Mouse (Mus musculus) stomach, embryonic 14.5 days (tissue): ENCODE measurements around the gene Cdkal1. TPM values are rescaled to one million over a fixed set of nuclear protein-coding genes. Genes with fewer than 3 reads are reported as not detected.

Experiments
- ATAC-seq: fragments of 200-750 bp; cut with Nextera tagmentation; 2 replicates; pipeline ENCODE4 v1.8.0; 2017; ENCODE audit warnings: low read depth, moderate TSS enrichment; ENCODE audit not compliant: insufficient number of reproducible peaks, insufficient read depth, low FRiP score
- H3K27ac ChIP-seq: fragments of 300-500 bp; sonication (generic); 2 replicates; pipeline ENCODE4 v1.5.1; 2014; ENCODE audit warnings: mild to moderate bottlenecking, low read length, moderate library complexity, mixed read lengths
- H3K27me3 ChIP-seq: fragments of 300-500 bp; sonication (generic); 2 replicates; pipeline ENCODE4 v1.6.1; 2014; ENCODE audit warnings: low read length, control low read depth, mixed read lengths; ENCODE audit not compliant: control insufficient read depth, insufficient read depth
- H3K36me3 ChIP-seq: fragments of 300-500 bp; sonication (generic); 2 replicates; pipeline ENCODE4 v1.6.1; 2014; ENCODE audit warnings: mild to moderate bottlenecking, control low read depth, low read length, moderate library complexity, mixed read lengths; ENCODE audit not compliant: control insufficient read depth, insufficient read depth
- H3K4me1 ChIP-seq: fragments of 300-500 bp; sonication (generic); 2 replicates; pipeline ENCODE4 v1.6.1; 2014; ENCODE audit warnings: low read length, control low read depth, mixed read lengths; ENCODE audit not compliant: control insufficient read depth, insufficient read depth
- H3K4me2 ChIP-seq: fragments of 300-500 bp; sonication (generic); replicated peaks from 2 replicates; pipeline ENCODE4 v1.6.1; 2014; ENCODE audit warnings: low read depth, low read length, control low read depth
- H3K4me3 ChIP-seq: fragments of 300-500 bp; sonication (generic); 2 replicates; pipeline ENCODE4 v1.5.1; 2014; ENCODE audit warnings: low read depth, low read length, control low read depth
- H3K9ac ChIP-seq: fragments of 300-500 bp; sonication (generic); replicated peaks from 2 replicates; pipeline ENCODE4 v1.6.1; 2014; ENCODE audit warnings: low read depth, mild to moderate bottlenecking, control low read depth, low read length, moderate library complexity, mixed read lengths
- H3K9me3 ChIP-seq: fragments of 300-500 bp; sonication (generic); 2 replicates; pipeline ENCODE4 v1.6.1; 2016; ENCODE audit warnings: low read depth, low read length, control low read depth; ENCODE audit not compliant: control insufficient read depth
- WGBS: fragments of 180-500 bp; shearing (Covaris S2); extraction: QIAGEN DNeasy Blood & Tissue Kit; methylation state at CpG from one replicate; pipeline ENCODE4 v1.1.7; 2014; 5-methylcytosine and 5-hydroxymethylcytosine counted together
- polyA plus RNA-seq: library from polyadenylated mRNA; unstranded; fragments of >200 nt; fragmentation: Nextera tagmentation; extraction: Ambion mirVana; gene quantifications from 2 replicates; pipeline ENCODE4 v1.2.1, GENCODE M21; 2014

Gene Cdkal1
- polyA plus RNA-seq, 1 experiment from 2014 or later: 44.8 TPM

DNA sequence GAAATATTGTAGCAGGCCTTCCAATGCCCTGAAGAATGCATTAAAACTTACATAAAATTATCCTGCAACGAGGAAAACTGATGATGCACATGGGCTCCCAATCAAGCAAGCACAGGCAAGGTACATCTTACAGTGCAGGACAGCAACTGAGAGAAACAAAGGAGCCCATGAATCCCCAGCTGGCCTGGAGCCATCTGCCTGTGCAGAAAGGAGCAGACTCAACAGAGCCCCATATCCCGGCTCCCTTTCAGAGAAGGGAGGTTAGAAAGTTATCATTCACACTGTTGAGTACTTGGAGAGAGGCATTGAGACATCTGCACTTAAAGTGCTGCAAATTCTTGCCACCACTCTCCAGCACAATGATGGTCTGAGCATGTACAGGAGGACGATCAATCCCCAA lies 296.3 kb downstream of the Cdkal1 start:
- H3K4me1 ChIP-seq: 0 out of 2 replicates have a peak, but pooled peaks cover 4% of the 10 kb centered on the region
- no peaks in the 10 kb centered on the region for H3K36me3 ChIP-seq
- H3K9me3 ChIP-seq: no peaks in the 10 kb centered on the region
- ATAC-seq: no peak
- no peak overlapping the region for H3K4me2 ChIP-seq
- no peaks in the 10 kb centered on the region for H3K27me3 ChIP-seq
- H3K4me3 ChIP-seq: no peak overlapping the region
- no peak overlapping the region for H3K9ac ChIP-seq
- no peak overlapping the region for H3K27ac ChIP-seq
- 62% methylated on average over 3 of the region's 3 CpGs for WGBS

DNA sequence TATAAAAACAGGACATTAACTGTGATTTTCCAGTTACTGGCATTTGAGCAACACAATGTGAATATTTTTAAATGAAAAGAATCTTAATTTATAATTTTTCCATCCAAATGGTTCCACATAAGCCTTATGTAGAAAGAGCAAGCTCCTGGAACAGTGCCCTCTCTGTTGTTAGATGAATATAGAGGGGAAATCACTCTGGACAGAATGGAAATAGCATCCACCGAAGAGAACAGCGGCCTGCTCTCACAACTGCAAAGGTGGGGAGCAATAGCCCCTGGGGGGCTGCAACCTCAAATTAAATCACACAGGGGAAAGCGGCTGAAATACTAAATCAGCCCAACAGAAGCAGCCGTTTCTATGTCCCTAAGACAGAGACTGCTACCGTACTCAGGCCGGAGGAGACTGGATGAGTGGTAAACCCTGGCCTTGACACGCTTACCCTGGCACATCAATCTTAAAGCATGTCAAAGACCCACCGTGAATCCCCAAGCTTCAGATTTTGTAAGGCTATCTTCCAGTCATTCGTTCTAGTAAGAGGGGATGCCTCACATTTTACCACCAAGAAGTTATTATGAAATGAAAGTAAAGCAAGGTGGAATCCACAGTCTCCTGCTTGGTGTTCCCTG lies 300.2 kb downstream of the Cdkal1 start:
- Histone ChIP-seq H3K4me1 (0 out of 2 replicates have a peak, but pooled peaks cover 4% of the 10 kb centered on the region), H3K36me3 (no peaks in the 10 kb centered on the region), H3K4me3 (no peak overlapping the region), H3K9me3 (no peaks in the 10 kb centered on the region), H3K27ac (no peak overlapping the region), H3K9ac (no peak overlapping the region), H3K4me2 (no peak overlapping the region), H3K27me3 (no peaks in the 10 kb centered on the region)
- no peak for ATAC-seq
- WGBS: 58% methylated on average over 9 of the region's 9 CpGs

DNA sequence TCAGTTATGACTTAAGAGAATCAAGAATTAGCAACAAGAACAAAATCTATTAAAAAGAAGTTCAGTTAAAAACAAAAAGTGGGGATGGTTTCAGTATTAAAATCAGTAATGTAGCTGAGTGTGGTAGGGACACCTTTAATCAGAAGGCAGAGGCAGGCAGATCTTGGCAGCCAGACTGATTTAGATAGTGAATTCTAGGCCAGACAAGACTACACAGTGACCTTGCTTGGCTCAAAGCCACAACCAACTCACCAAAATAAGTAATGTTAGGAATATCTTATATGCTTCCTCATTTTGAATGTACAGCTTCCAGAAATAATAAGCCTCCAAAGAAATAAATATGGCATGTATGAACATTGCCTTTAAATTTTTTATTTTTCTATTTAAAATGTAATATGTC lies 301.7 kb downstream of the Cdkal1 start:
- no peak for ATAC-seq
- Histone ChIP-seq H3K27ac (no peak overlapping the region), H3K9me3 (no peaks in the 10 kb centered on the region), H3K27me3 (no peaks in the 10 kb centered on the region), H3K4me1 (no peaks in the 10 kb centered on the region), H3K4me2 (no peak overlapping the region), H3K36me3 (no peaks in the 10 kb centered on the region), H3K4me3 (no peak overlapping the region), H3K9ac (no peak overlapping the region)

- no peak overlapping the region for H3K27ac ChIP-seq
- WGBS: 79% methylated on average over 5 of the region's 5 CpGs
- H3K36me3 ChIP-seq: no peaks in the 10 kb centered on the region
- no peak overlapping the region for H3K4me3 ChIP-seq
- no peak overlapping the region for H3K4me2 ChIP-seq
- no peak overlapping the region for H3K9ac ChIP-seq
- H3K9me3 ChIP-seq: no peaks in the 10 kb centered on the region
- ATAC-seq: no peak
- no peaks in the 10 kb centered on the region for H3K4me1 ChIP-seq
- H3K27me3 ChIP-seq: no peaks in the 10 kb centered on the region
Measured at GRCm38 (mm10) chr13:29552322-29552870, 303.1 kb downstream of the Cdkal1 start.

DNA sequence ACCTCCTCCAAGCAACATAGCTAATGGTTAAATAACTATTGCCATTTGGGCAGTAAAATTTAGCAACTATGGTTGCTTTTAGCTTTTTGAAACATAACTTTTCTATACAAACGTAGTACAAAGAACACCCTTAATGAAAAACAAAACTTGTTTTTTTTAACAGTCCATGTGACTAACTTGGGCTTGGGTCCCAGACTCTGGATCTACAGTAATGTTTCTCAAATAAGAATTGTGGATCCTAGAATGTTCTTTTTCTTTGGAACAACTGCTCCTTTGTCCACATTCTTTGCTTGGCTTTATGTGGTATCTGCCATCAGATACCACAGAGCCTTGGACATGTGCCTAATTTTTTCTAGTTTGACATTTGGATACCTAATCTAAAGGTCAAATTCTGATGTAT lies 304.6 kb downstream of the Cdkal1 start:
- no peaks in the 10 kb centered on the region for H3K9me3 ChIP-seq
- no peak overlapping the region for H3K9ac ChIP-seq
- H3K27ac ChIP-seq: no peak overlapping the region
- no peaks in the 10 kb centered on the region for H3K36me3 ChIP-seq
- H3K4me3 ChIP-seq: no peak overlapping the region
- H3K4me2 ChIP-seq: no peak overlapping the region
- no peaks in the 10 kb centered on the region for H3K27me3 ChIP-seq
- 72% methylated on average over 1 of the region's 1 CpGs for WGBS
- no peaks in the 10 kb centered on the region for H3K4me1 ChIP-seq
- ATAC-seq: no peak

- Histone ChIP-seq H3K9ac (no peak overlapping the region), H3K27ac (no peak overlapping the region), H3K4me2 (no peak overlapping the region), H3K4me3 (no peak overlapping the region), H3K36me3 (no peaks in the 10 kb centered on the region), H3K27me3 (no peaks in the 10 kb centered on the region), H3K9me3 (no peaks in the 10 kb centered on the region), H3K4me1 (no peaks in the 10 kb centered on the region)
- ATAC-seq: no peak
- 85% methylated on average over 6 of the region's 6 CpGs for WGBS
Measured at GRCm38 (mm10) chr13:29550203-29550602, 305.3 kb downstream of the Cdkal1 start.

GRCm38 (mm10) chr13:29549761-29550160 lies 305.7 kb downstream of the Cdkal1 start:
- no peak overlapping the region for H3K4me2 ChIP-seq
- H3K27me3 ChIP-seq: no peaks in the 10 kb centered on the region
- no peak overlapping the region for H3K4me3 ChIP-seq
- no peaks in the 10 kb centered on the region for H3K9me3 ChIP-seq
- H3K4me1 ChIP-seq: no peaks in the 10 kb centered on the region
- WGBS: 54% methylated on average over 2 of the region's 2 CpGs
- ATAC-seq: no peak
- H3K36me3 ChIP-seq: no peaks in the 10 kb centered on the region
- H3K9ac ChIP-seq: no peak overlapping the region
- H3K27ac ChIP-seq: no peak overlapping the region

GRCm38 (mm10) chr13:29537906-29538305 lies 317.6 kb downstream of the Cdkal1 start:
- no peak overlapping the region for H3K9ac ChIP-seq
- ATAC-seq: no peak
- H3K4me2 ChIP-seq: no peak overlapping the region
- WGBS: 47% methylated on average over 1 of the region's 1 CpGs
- H3K36me3 ChIP-seq: no peaks in the 10 kb centered on the region
- H3K4me3 ChIP-seq: no peak overlapping the region
- H3K27ac ChIP-seq: no peak overlapping the region
- no peaks in the 10 kb centered on the region for H3K4me1 ChIP-seq
- H3K9me3 ChIP-seq: no peaks in the 10 kb centered on the region
- H3K27me3 ChIP-seq: no peaks in the 10 kb centered on the region

- Histone ChIP-seq H3K27me3 (no peaks in the 10 kb centered on the region), H3K4me2 (no peak overlapping the region), H3K9ac (no peak overlapping the region), H3K27ac (no peak overlapping the region), H3K9me3 (no peaks in the 10 kb centered on the region), H3K4me3 (no peak overlapping the region), H3K36me3 (no peaks in the 10 kb centered on the region), H3K4me1 (no peaks in the 10 kb centered on the region)
- WGBS: 68% methylated on average over 5 of the region's 5 CpGs
- ATAC-seq: no peak
Measured at GRCm38 (mm10) chr13:29533586-29533985, 321.9 kb downstream of the Cdkal1 start.
